Mouse (Mus musculus): ENCODE measurements around the gene Slc5a10. TPM values are rescaled to one million over a fixed set of nuclear protein-coding genes. Genes with fewer than 3 reads are reported as not detected.
A peak's percentile ranks its signal among the peaks of the same experiment; 100 is the strongest.

Gene Slc5a10
- not detected for total RNA-seq (2021)
- long read RNA-seq, experiment 1, result 0 reads
- long read RNA-seq, experiment 2, result 0 reads

- no peak for DNase-seq (ENCODE audit: low spot score in 2 of 2)
Measured at GRCm38 (mm10) chr11:61720636-61721035, at the start of gene Slc5a10. Gene Slc5a10 (minus strand): TSS chr11:61720826.

GRCm38 (mm10) chr11:61761584-61762407 lies 41.2 kb upstream of the Slc5a10 start, which contains the start of gene Prpsap2:
Gene Prpsap2 (minus strand): TSS chr11:61762088.
- peak; percentile 99 to 100 for DNase-seq (ENCODE audit: low spot score in 2 of 2)

GRCm38 (mm10) chr11:61760518-61760917 lies 39.9 kb upstream of the Slc5a10 start:
- DNase-seq (ENCODE audit: low spot score in 2 of 2), result no peak

- DNase-seq (ENCODE audit: low spot score in 2 of 2), result no peak
Measured at GRCm38 (mm10) chr11:61757151-61757550, 36.5 kb upstream of the Slc5a10 start.

- no peak for DNase-seq (ENCODE audit: low spot score in 2 of 2)
Measured at GRCm38 (mm10) chr11:61751612-61752011, 31.0 kb upstream of the Slc5a10 start.

- no peak for DNase-seq (ENCODE audit: low spot score in 2 of 2)
Measured at GRCm38 (mm10) chr11:61747161-61747560, 26.5 kb upstream of the Slc5a10 start.

GRCm38 (mm10) chr11:61745781-61746180 lies 25.2 kb upstream of the Slc5a10 start:
- DNase-seq (ENCODE audit: low spot score in 2 of 2), result no peak

- DNase-seq (ENCODE audit: low spot score in 2 of 2), result no peak
Measured at GRCm38 (mm10) chr11:61744460-61744859, 23.8 kb upstream of the Slc5a10 start.

GRCm38 (mm10) chr11:61743768-61744167 lies 23.1 kb upstream of the Slc5a10 start:
- no peak for DNase-seq (ENCODE audit: low spot score in 2 of 2)

- no peak for DNase-seq (ENCODE audit: low spot score in 2 of 2)
Measured at GRCm38 (mm10) chr11:61740500-61740899, 19.9 kb upstream of the Slc5a10 start.

GRCm38 (mm10) chr11:61737290-61737689 lies 16.7 kb upstream of the Slc5a10 start:
- no peak for DNase-seq (ENCODE audit: low spot score in 2 of 2)

- DNase-seq (ENCODE audit: low spot score in 2 of 2), result no peak
Measured at GRCm38 (mm10) chr11:61732672-61733071, 12.0 kb upstream of the Slc5a10 start.

- DNase-seq (ENCODE audit: low spot score in 2 of 2), result no peak
Measured at GRCm38 (mm10) chr11:61728037-61728436, 7.4 kb upstream of the Slc5a10 start.

GRCm38 (mm10) chr11:61722077-61722476 lies 1.5 kb upstream of the Slc5a10 start:
- no peak for DNase-seq (ENCODE audit: low spot score in 2 of 2)

- DNase-seq (ENCODE audit: low spot score in 2 of 2), result no peak
Measured at GRCm38 (mm10) chr11:61719826-61720225, 800 bp downstream of the Slc5a10 start.

GRCm38 (mm10) chr11:61719387-61719786 lies 1.2 kb downstream of the Slc5a10 start:
- no peak for DNase-seq (ENCODE audit: low spot score in 2 of 2)

- no peak for DNase-seq (ENCODE audit: low spot score in 2 of 2)
Measured at GRCm38 (mm10) chr11:61717990-61718389, 2.6 kb downstream of the Slc5a10 start.

- DNase-seq (ENCODE audit: low spot score in 2 of 2), result no peak
Measured at GRCm38 (mm10) chr11:61715130-61715529, 5.5 kb downstream of the Slc5a10 start.

GRCm38 (mm10) chr11:61714346-61715117 lies 6.1 kb downstream of the Slc5a10 start:
- DNase-seq (ENCODE audit: low spot score in 2 of 2), result peak in 1 of 2 experiments; percentile 61

- no peak for DNase-seq (ENCODE audit: low spot score in 2 of 2)
Measured at GRCm38 (mm10) chr11:61713157-61713855, 7.3 kb downstream of the Slc5a10 start.

GRCm38 (mm10) chr11:61708928-61709327 lies 11.7 kb downstream of the Slc5a10 start:
- no peak for DNase-seq (ENCODE audit: low spot score in 2 of 2)

All from gastrocnemius, postnatal 4 days (tissue).